Mouse (Mus musculus): ENCODE data around the gene Cdc42. TPM values are rescaled to one million over a fixed set of nuclear protein-coding genes. Genes with fewer than 3 reads are reported as not detected.

Gene Cdc42
- polyA plus RNA-seq, 1 experiment, result 94.4 TPM

- 94% methylated on average over 19 of the region's 19 CpGs for WGBS
- no peak overlapping the region for H3K4me3 ChIP-seq (ENCODE audit: control insufficient read depth, insufficient read depth, low read length)
- TF ChIP-seq POLR2A (IDR thresholded peaks at IDR 0.05; ENCODE audit: control insufficient read depth, extremely low read depth, insufficient read depth, low read length, poor library complexity) (no peak), CTCF (IDR thresholded peaks at IDR 0.05; ENCODE audit: borderline replicate concordance, control insufficient read depth, extremely low read depth, insufficient read depth, low read length, poor library complexity) (no peak)
Measured at GRCm38 (mm10) chr4:137306991-137307706, 50.4 kb downstream of the Cdc42 start.

GRCm38 (mm10) chr4:137306577-137306888 is 51.0 kb downstream of the Cdc42 start:
- no peak for DNase-seq
- H3K4me1 ChIP-seq (replicated peaks; ENCODE audit: control insufficient read depth, insufficient read depth, low read length), result no peaks in the 10 kb centered on the region
- H3K36me3 ChIP-seq (ENCODE audit: control insufficient read depth, insufficient read depth, low read length), result no peaks in the 10 kb centered on the region
- 92% methylated on average over 8 of the region's 8 CpGs for WGBS
- no peaks in the 10 kb centered on the region for H3K27me3 ChIP-seq (ENCODE audit: control insufficient read depth, insufficient read depth, low read length)
- H3K4me3 ChIP-seq (ENCODE audit: control insufficient read depth, insufficient read depth, low read length), result no peak overlapping the region
- no peak overlapping the region for H3K27ac ChIP-seq (ENCODE audit: control insufficient read depth, insufficient read depth, low read length)
- no peak for TF ChIP-seq CTCF (IDR thresholded peaks at IDR 0.05; ENCODE audit: borderline replicate concordance, control insufficient read depth, extremely low read depth, insufficient read depth, low read length, poor library complexity)

More at GRCm38 (mm10) chr4:137306991-137307706, 50.4 kb downstream of the Cdc42 start:
- no peaks in the 10 kb centered on the region for H3K27me3 ChIP-seq (ENCODE audit: control insufficient read depth, insufficient read depth, low read length)
- H3K36me3 ChIP-seq (ENCODE audit: control insufficient read depth, insufficient read depth, low read length), result no peaks in the 10 kb centered on the region
- no peak for DNase-seq
- H3K27ac ChIP-seq (ENCODE audit: control insufficient read depth, insufficient read depth, low read length), result no peak overlapping the region
- no peaks in the 10 kb centered on the region for H3K4me1 ChIP-seq (replicated peaks; ENCODE audit: control insufficient read depth, insufficient read depth, low read length)

GRCm38 (mm10) chr4:137305831-137306576 is 51.5 kb downstream of the Cdc42 start:
- no peaks in the 10 kb centered on the region for H3K27me3 ChIP-seq (ENCODE audit: control insufficient read depth, insufficient read depth, low read length)
- H3K4me1 ChIP-seq (replicated peaks; ENCODE audit: control insufficient read depth, insufficient read depth, low read length), result no peaks in the 10 kb centered on the region
- H3K36me3 ChIP-seq (ENCODE audit: control insufficient read depth, insufficient read depth, low read length), result no peaks in the 10 kb centered on the region
- 93% methylated on average over 13 of the region's 13 CpGs for WGBS
- DNase-seq, result no peak
- no peak overlapping the region for H3K27ac ChIP-seq (ENCODE audit: control insufficient read depth, insufficient read depth, low read length)
- no peak for TF ChIP-seq CTCF (IDR thresholded peaks at IDR 0.05; ENCODE audit: borderline replicate concordance, control insufficient read depth, extremely low read depth, insufficient read depth, low read length, poor library complexity)
- no peak for TF ChIP-seq POLR2A (IDR thresholded peaks at IDR 0.05; ENCODE audit: control insufficient read depth, extremely low read depth, insufficient read depth, low read length, poor library complexity)
- H3K4me3 ChIP-seq (ENCODE audit: control insufficient read depth, insufficient read depth, low read length), result no peak overlapping the region

- 93% methylated on average over 7 of the region's 7 CpGs for WGBS
- H3K36me3 ChIP-seq (ENCODE audit: control insufficient read depth, insufficient read depth, low read length), result no peaks in the 10 kb centered on the region
Measured at GRCm38 (mm10) chr4:137305066-137305465, 52.5 kb downstream of the Cdc42 start.

GRCm38 (mm10) chr4:137304106-137304505 is 53.4 kb downstream of the Cdc42 start:
- no peak for DNase-seq
- Histone ChIP-seq H3K27ac (ENCODE audit: control insufficient read depth, insufficient read depth, low read length) (no peak overlapping the region), H3K4me3 (ENCODE audit: control insufficient read depth, insufficient read depth, low read length) (no peak overlapping the region; the same call in 1 of the 2 replicates), H3K27me3 (ENCODE audit: control insufficient read depth, insufficient read depth, low read length) (no peaks in the 10 kb centered on the region), H3K4me1 (replicated peaks; ENCODE audit: control insufficient read depth, insufficient read depth, low read length) (no peaks in the 10 kb centered on the region), H3K36me3 (ENCODE audit: control insufficient read depth, insufficient read depth, low read length) (no peaks in the 10 kb centered on the region)
- TF ChIP-seq CTCF (IDR thresholded peaks at IDR 0.05; ENCODE audit: borderline replicate concordance, control insufficient read depth, extremely low read depth, insufficient read depth, low read length, poor library complexity), result no peak
- TF ChIP-seq POLR2A (IDR thresholded peaks at IDR 0.05; ENCODE audit: control insufficient read depth, extremely low read depth, insufficient read depth, low read length, poor library complexity), result no peak
- 98% methylated on average over 7 of the region's 7 CpGs for WGBS

More at GRCm38 (mm10) chr4:137305066-137305465, 52.5 kb downstream of the Cdc42 start:
- no peak for TF ChIP-seq CTCF (IDR thresholded peaks at IDR 0.05; ENCODE audit: borderline replicate concordance, control insufficient read depth, extremely low read depth, insufficient read depth, low read length, poor library complexity)
- no peak for TF ChIP-seq POLR2A (IDR thresholded peaks at IDR 0.05; ENCODE audit: control insufficient read depth, extremely low read depth, insufficient read depth, low read length, poor library complexity)
- Histone ChIP-seq H3K4me3 (ENCODE audit: control insufficient read depth, insufficient read depth, low read length) (no peak overlapping the region), H3K4me1 (replicated peaks; ENCODE audit: control insufficient read depth, insufficient read depth, low read length) (no peaks in the 10 kb centered on the region), H3K27ac (ENCODE audit: control insufficient read depth, insufficient read depth, low read length) (no peak overlapping the region), H3K27me3 (ENCODE audit: control insufficient read depth, insufficient read depth, low read length) (no peaks in the 10 kb centered on the region)
- no peak for DNase-seq

GRCm38 (mm10) chr4:137301635-137302034 is 55.9 kb downstream of the Cdc42 start:
- TF ChIP-seq CTCF (IDR thresholded peaks at IDR 0.05; ENCODE audit: borderline replicate concordance, control insufficient read depth, extremely low read depth, insufficient read depth, low read length, poor library complexity), result no peak
- TF ChIP-seq POLR2A (IDR thresholded peaks at IDR 0.05; ENCODE audit: control insufficient read depth, extremely low read depth, insufficient read depth, low read length, poor library complexity), result no peak
- Histone ChIP-seq H3K27ac (ENCODE audit: control insufficient read depth, insufficient read depth, low read length) (no peak overlapping the region), H3K4me1 (replicated peaks; ENCODE audit: control insufficient read depth, insufficient read depth, low read length) (no peaks in the 10 kb centered on the region), H3K27me3 (ENCODE audit: control insufficient read depth, insufficient read depth, low read length) (no peaks in the 10 kb centered on the region), H3K36me3 (ENCODE audit: control insufficient read depth, insufficient read depth, low read length) (no peaks in the 10 kb centered on the region), H3K4me3 (ENCODE audit: control insufficient read depth, insufficient read depth, low read length) (no peak overlapping the region)
- 94% methylated on average over 16 of the region's 16 CpGs for whole genome bisulfite sequencing
- no peak for DNase-seq

All from thymus, adult 2 months (tissue).